Mouse (Mus musculus) adrenal gland, postnatal 4 days (tissue): ENCODE data around the gene Bpifb9b. TPM values are rescaled to one million over a fixed set of nuclear protein-coding genes. Genes with fewer than 3 reads are reported as not detected.
"Not testable (repeated sequence)": the region's sequence is repeated elsewhere in the genome, so short reads cannot be mapped to it uniquely, and the experiment has no call there.

Source experiments
- DNase-seq, 2 experiments: peaks; one replicate each; pipeline ENCODE4 v3.0.0; 2021 to 2022; ENCODE audit warnings: low spot score in 2 of 2, mixed read lengths in 2 of 2
- long read RNA-seq, 2 experiments: library from polyadenylated mRNA; stranded (forward); transcript quantifications; one replicate each; pipeline ENCODE4 v2.0.0; 2021
- total RNA-seq, 2 experiments: library from RNA; stranded (reverse); gene quantifications; 2 replicates each; pipeline ENCODE4 v1.2.3; 2021

The Bpifb9b gene
- not detected for total RNA-seq
- long read RNA-seq, experiment 1: 0 reads
- long read RNA-seq, experiment 2: 0 reads

- not testable (repeated sequence) for DNase-seq
Measured at GRCm38 (mm10) chr2:154306927-154307326, at the start of gene Bpifb9b. Gene Bpifb9b, plus strand, starts transcription at chr2:154307227.

DNA sequence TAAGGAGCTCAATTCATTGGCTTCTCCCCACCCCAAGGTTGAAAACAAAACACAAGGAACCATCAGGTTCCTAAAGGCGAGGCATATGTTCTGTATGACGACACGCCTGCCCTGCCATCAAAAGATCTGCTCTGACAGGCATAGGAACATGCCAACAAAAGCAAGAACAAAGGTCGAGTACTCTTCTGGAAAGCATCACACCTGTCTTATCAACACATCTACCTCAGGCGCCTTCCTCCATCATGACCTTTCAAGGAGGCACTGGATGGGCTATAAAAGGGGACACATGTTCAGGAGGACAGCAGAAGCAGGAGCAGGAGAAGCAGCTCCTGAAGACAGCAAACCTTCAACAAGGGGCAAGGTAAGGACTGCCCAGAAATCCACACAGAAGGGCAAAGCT, 49.5 kb upstream of the Bpifb9b start, which contains the start of gene Bpifb9a:
Bpifb9a (plus strand) TSS at position 301 of the 400 bp plus-strand sequence.
- not testable (repeated sequence) for DNase-seq

DNA sequence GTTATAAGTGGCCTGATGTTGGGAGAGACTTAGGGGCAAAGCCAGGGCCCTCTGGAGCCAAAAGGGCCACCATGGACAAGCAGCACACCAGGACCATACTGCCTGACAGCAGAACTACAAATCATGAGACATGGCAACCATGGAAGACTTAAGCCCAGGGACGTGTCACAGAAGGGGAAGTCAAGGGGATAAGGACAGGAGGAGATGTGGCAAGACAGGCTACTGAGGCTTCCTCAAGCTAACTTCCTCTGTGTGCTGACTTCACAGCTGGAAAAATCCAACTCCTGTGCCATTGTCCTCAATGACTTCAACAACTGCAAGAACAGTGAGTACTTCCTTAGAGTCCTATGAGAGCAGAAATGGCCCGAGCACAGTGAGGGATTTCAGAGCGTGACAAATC, 42.6 kb upstream of the Bpifb9b start:
- DNase-seq: not testable (repeated sequence)

GRCm38 (mm10) chr2:154291866-154292265, 15.2 kb upstream of the Bpifb9b start:
- DNase-seq: not testable (repeated sequence)

DNA sequence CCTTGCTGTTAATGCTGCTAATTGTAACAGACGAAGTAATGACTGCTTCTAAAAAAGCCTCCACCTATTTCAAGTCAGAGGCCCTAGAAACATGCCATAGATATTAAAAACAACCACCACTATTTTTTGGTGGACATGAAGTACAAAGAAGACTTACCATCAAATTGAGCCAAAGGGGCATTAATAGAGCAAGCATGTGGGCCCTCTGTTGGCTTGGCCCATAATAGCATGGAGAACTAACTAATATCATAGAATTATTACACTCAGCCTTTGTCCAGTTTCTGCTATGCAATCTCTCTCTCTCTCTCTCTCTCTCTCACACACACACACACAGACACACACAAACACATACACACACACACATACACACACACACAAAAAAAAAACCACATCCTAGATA, 14.2 kb upstream of the Bpifb9b start:
- DNase-seq: no peak

GRCm38 (mm10) chr2:154294746-154295145, 12.3 kb upstream of the Bpifb9b start:
- not testable (repeated sequence) for DNase-seq

DNA sequence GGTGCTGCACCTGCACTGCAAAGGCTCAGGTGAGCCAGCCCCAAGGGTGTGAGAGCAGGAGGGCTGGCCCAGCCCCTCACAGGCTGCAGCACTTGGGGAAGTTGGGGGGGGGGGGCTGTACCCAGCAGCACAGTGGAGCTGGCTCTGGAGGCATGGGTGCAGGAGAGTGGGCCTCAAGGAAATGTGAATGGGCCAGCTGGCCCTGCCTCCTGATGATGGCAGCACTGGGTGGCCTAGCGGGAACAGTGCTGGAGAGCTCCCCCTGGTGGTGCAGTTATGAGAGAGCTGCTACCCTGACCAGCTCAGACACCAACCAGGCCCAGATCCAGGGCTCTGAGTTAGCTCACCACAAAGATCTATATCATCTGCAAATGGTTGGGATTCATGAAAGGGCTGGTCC, 6.5 kb upstream of the Bpifb9b start:
- peak; percentile 43 to 60 for DNase-seq

DNA sequence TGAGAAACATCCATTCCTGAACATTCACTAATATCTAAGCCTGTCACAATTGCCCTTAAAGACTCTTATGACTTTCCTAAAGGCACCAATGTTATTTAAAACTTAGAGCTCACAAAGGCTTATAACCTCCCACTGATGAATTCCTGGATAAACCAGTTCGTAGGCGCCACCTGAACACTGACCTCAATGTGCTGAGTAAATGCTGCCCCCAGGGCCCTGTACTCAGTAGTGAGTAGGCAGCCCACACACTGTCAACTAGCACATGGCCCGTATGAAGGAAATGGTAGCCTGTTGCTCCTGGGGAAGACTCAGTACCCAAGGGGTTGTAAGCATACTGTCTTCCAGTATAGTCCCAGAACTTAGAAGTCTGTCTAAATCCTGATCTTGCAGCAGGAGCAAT, 5.3 kb upstream of the Bpifb9b start:
- DNase-seq: no peak

GRCm38 (mm10) chr2:154304604-154305003, 2.4 kb upstream of the Bpifb9b start:
- not testable (repeated sequence) for DNase-seq

DNA sequence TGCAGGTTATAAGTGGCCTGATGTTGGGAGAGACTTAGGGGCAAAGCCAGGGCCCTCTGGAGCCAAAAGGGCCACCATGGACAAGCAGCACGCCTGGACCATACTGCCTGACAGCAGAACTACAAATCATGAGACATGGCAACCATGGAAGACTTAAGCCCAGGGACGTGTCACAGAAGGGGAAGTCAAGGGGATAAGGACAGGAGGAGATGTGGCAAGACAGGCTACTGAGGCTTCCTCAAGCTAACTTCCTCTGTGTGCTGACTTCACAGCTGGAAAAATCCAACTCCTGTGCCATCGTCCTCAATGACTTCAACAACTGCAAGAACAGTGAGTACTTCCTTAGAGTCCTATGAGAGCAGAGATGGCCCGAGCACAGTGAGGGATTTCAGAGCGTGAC, 6.7 kb downstream of the Bpifb9b start:
- not testable (repeated sequence) for DNase-seq

DNA sequence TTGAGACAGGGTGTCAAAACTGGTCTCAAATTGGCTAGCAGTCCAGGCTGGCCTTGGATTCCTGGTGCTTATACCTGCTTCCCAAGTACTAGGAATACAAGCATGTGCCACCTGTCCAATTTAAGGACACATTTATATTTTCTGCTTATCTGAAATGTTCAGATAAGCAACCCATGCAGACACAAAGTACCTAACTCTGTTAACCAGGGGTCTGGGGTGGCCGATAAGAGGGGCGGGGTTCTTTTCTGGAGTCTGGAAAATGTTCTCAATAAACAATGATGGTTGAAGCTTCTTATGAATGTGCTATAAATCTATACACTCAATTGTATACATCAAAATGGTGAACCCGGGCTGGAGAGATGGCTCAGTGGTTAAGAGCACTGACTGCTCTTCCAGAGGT, 19.8 kb downstream of the Bpifb9b start:
- DNase-seq: no peak

DNA sequence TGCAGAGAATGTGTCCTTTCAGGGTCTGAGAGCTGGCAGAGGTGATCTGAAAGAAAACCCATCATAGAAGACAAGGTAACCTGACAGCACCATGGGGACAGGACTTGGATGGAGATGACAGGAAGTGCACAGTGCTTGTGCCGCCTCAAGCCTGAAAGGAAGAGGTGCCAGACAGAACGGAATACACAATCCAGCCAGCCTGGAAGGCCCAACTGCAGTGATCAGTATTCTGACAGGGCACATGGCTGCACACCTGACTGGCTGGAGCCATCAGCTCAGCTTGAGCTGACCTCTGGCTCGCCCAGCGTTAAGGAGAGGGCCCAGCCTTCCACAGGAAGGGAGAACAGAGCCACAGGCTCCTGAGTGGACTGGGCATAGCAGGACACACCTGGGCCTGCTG, 28.5 kb downstream of the Bpifb9b start:
- no peak for DNase-seq

GRCm38 (mm10) chr2:154338161-154338560, 31.1 kb downstream of the Bpifb9b start:
- no peak for DNase-seq

- DNase-seq: no peak
Measured at GRCm38 (mm10) chr2:154339356-154339755, 32.3 kb downstream of the Bpifb9b start.

DNA sequence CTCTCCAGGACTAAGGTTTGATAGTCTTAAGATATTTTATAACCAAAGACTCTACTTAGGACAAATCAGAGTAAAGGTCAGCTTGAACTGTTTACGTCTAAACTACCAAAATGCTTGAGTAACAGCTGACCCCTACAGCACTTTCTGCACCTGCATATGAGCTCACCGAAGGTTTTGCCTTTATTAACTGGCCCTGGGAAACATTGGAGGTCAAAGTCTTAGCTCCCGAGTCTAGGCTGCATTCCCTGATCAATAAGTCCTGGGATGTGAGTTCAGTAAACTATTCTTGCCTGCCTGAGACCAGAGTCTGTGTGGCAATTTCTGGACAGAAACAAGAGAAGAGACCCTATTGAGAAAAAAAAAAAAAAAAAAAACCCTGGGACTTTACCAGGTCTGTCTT, 41.1 kb downstream of the Bpifb9b start:
- no peak for DNase-seq

GRCm38 (mm10) chr2:154354000-154354425, 47.0 kb downstream of the Bpifb9b start:
- not testable (repeated sequence) for DNase-seq

DNA sequence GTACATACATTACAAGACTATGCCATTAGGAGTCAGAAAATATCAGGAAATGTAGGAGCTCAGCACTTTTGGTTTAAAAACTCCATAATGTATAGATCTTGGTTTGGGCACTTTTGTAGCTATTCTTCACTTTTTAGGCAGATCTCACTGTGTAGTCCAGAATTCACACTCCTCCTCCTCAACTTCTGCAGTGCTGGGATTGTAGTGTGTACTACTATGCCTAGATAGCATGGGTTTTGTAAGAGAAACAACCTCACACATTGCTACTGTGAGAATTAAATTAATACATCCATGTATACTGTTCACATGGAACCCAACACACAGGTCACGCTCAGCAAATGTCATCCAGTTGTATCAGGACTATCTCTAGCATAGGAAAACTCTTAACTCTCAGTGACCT, 60.5 kb downstream of the Bpifb9b start:
- no peak for DNase-seq

Other genes with a start within 250 kb of the Bpifb9b start
- not detected for gene Bpifa3, start 176.9 kb upstream of the Bpifb9b start, total RNA-seq
- not detected for gene Bpifa1, start 164.3 kb upstream of the Bpifb9b start, total RNA-seq
- gene Bpifa5, start 144.6 kb upstream of the Bpifb9b start, total RNA-seq: not detected
- under 1 TPM; 0.11 to 0.25 TPM for gene Bpifb1, start 116.4 kb upstream of the Bpifb9b start, total RNA-seq
- not detected for gene Bpifb5, start 83.5 kb upstream of the Bpifb9b start, total RNA-seq
- gene Bpifb9a, start 49.4 kb upstream of the Bpifb9b start, total RNA-seq: not detected
- gene Cdk5rap1, start 65.8 kb downstream of the Bpifb9b start, total RNA-seq: 10 to 100 TPM; 15.9 to 17.9 TPM
- gene Snta1, start 100.9 kb downstream of the Bpifb9b start, total RNA-seq: 10 to 100 TPM; 29.2 to 30.1 TPM
- gene Cbfa2t2, start 129.3 kb downstream of the Bpifb9b start, total RNA-seq: 10 to 100 TPM; 45.8 to 60.4 TPM
- 1 to 10 TPM in 1 of 2 experiments, under 1 TPM in 1; 0.76 to 1.4 TPM for gene 1700003F12Rik, start 239.9 kb downstream of the Bpifb9b start, total RNA-seq
- gene Actl10, start 244.5 kb downstream of the Bpifb9b start, total RNA-seq: under 1 TPM in 1 of 2 experiments, not detected in 1; 0.25 TPM